Mouse (Mus musculus) liver, embryonic 12.5 days (tissue): ENCODE measurements around the gene Grik4. TPM values are rescaled to one million over a fixed set of nuclear protein-coding genes. Genes with fewer than 3 reads are reported as not detected.

Experiments
- ATAC-seq: fragments of 200-750 bp; cut with Nextera tagmentation; 2 replicates; pipeline ENCODE4 v1.8.0; 2017; ENCODE audit warnings: moderate number of reproducible peaks, mild to moderate bottlenecking, moderate library complexity
- H3K27ac ChIP-seq: fragments of 300-500 bp; sonication (generic); 2 replicates; pipeline ENCODE4 v1.5.1; 2016; ENCODE audit warnings: mild to moderate bottlenecking
- H3K27me3 ChIP-seq: fragments of 300-500 bp; sonication (generic); replicated peaks from 2 replicates; pipeline ENCODE4 v1.6.1; 2016; ENCODE audit warnings: mild to moderate bottlenecking, moderate library complexity
- H3K36me3 ChIP-seq: fragments of 300-500 bp; sonication (generic); 2 replicates; pipeline ENCODE4 v1.6.1; 2016; ENCODE audit warnings: mild to moderate bottlenecking, moderate library complexity
- H3K4me1 ChIP-seq: fragments of 300-500 bp; sonication (generic); 2 replicates; pipeline ENCODE4 v1.6.1; 2016
- H3K4me2 ChIP-seq: fragments of 300-500 bp; sonication (generic); 2 replicates; pipeline ENCODE4 v1.6.1; 2016; ENCODE audit warnings: mild to moderate bottlenecking, moderate library complexity
- H3K4me3 ChIP-seq: fragments of 300-500 bp; sonication (generic); 2 replicates; pipeline ENCODE4 v1.5.1; 2016; ENCODE audit warnings: mild to moderate bottlenecking, moderate library complexity
- H3K9ac ChIP-seq: fragments of 300-500 bp; sonication (generic); 2 replicates; pipeline ENCODE4 v1.6.1; 2016; ENCODE audit warnings: mild to moderate bottlenecking, moderate library complexity
- H3K9me3 ChIP-seq: fragments of 300-500 bp; sonication (generic); replicated peaks from 2 replicates; pipeline ENCODE4 v1.6.1; 2016; ENCODE audit warnings: mild to moderate bottlenecking, moderate library complexity
- WGBS: fragments of 180-500 bp; shearing (Covaris S2); methylation state at CpG from one replicate; pipeline ENCODE4 v1.1.7; 2016; ENCODE audit not compliant: insufficient replicate concordance; 5-methylcytosine and 5-hydroxymethylcytosine counted together
- polyA plus RNA-seq: library from polyadenylated mRNA; unstranded; fragments of >200 nt; fragmentation: Nextera tagmentation; extraction: Ambion mirVana; gene quantifications from 2 replicates; pipeline ENCODE4 v1.2.1, GENCODE M21; 2016

Grik4 gene
- polyA plus RNA-seq, 1 experiment from 2014 or later: 2.2 TPM

GRCm38 (mm10) chr9:42857756-42858155, 86.5 kb downstream of the Grik4 start:
- H3K9ac ChIP-seq: no peak overlapping the region
- no peak overlapping the region for H3K4me3 ChIP-seq
- H3K4me1 ChIP-seq: no peaks in the 10 kb centered on the region
- 63% methylated on average over 3 of the region's 3 CpGs for WGBS
- ATAC-seq: no peak
- H3K9me3 ChIP-seq: no peaks in the 10 kb centered on the region
- no peak overlapping the region for H3K4me2 ChIP-seq
- no peaks in the 10 kb centered on the region for H3K36me3 ChIP-seq
- H3K27ac ChIP-seq: no peak overlapping the region
- no peaks in the 10 kb centered on the region for H3K27me3 ChIP-seq

- H3K4me2 ChIP-seq: no peak overlapping the region
- H3K4me3 ChIP-seq: no peak overlapping the region
- ATAC-seq: no peak
- no peaks in the 10 kb centered on the region for H3K4me1 ChIP-seq
- no peak overlapping the region for H3K9ac ChIP-seq
- H3K27me3 ChIP-seq: no peaks in the 10 kb centered on the region
- WGBS: 69% methylated on average over 3 of the region's 3 CpGs
- H3K36me3 ChIP-seq: no peaks in the 10 kb centered on the region
- H3K9me3 ChIP-seq: no peaks in the 10 kb centered on the region
- no peak overlapping the region for H3K27ac ChIP-seq
Observed at GRCm38 (mm10) chr9:42853077-42853476, 91.2 kb downstream of the Grik4 start.

GRCm38 (mm10) chr9:42850063-42850462, 94.2 kb downstream of the Grik4 start:
- Histone ChIP-seq H3K9me3 (no peaks in the 10 kb centered on the region), H3K27me3 (no peaks in the 10 kb centered on the region; the same call in 1 of the 2 replicates), H3K4me3 (no peak overlapping the region), H3K4me1 (no peaks in the 10 kb centered on the region), H3K36me3 (no peaks in the 10 kb centered on the region), H3K4me2 (no peak overlapping the region), H3K9ac (no peak overlapping the region), H3K27ac (no peak overlapping the region)
- no peak for ATAC-seq
- WGBS: 71% methylated on average over 6 of the region's 6 CpGs

GRCm38 (mm10) chr9:42848061-42848460, 96.2 kb downstream of the Grik4 start:
- no peak for ATAC-seq
- H3K27ac ChIP-seq: no peak overlapping the region
- no peak overlapping the region for H3K4me3 ChIP-seq
- no peaks in the 10 kb centered on the region for H3K4me1 ChIP-seq
- H3K9me3 ChIP-seq: no peaks in the 10 kb centered on the region
- H3K9ac ChIP-seq: no peak overlapping the region
- whole genome bisulfite sequencing: 38% methylated on average over 8 of the region's 9 CpGs
- H3K27me3 ChIP-seq: no peaks in the 10 kb centered on the region; the same call in 1 of the 2 replicates
- H3K4me2 ChIP-seq: no peak overlapping the region
- H3K36me3 ChIP-seq: no peaks in the 10 kb centered on the region

GRCm38 (mm10) chr9:42846676-42847425, 97.4 kb downstream of the Grik4 start:
- no peak for ATAC-seq
- no peak overlapping the region for H3K9ac ChIP-seq
- no peaks in the 10 kb centered on the region for H3K4me1 ChIP-seq
- no peaks in the 10 kb centered on the region for H3K9me3 ChIP-seq
- H3K4me2 ChIP-seq: no peak overlapping the region
- no peak overlapping the region for H3K27ac ChIP-seq
- no peak overlapping the region for H3K4me3 ChIP-seq
- WGBS: 58% methylated on average over 10 of the region's 10 CpGs
- no peaks in the 10 kb centered on the region for H3K36me3 ChIP-seq
- H3K27me3 ChIP-seq: peaks cover 4% of the 10 kb centered on the region; the same call in 1 of the 2 replicates

GRCm38 (mm10) chr9:42846139-42846538, 98.2 kb downstream of the Grik4 start:
- Histone ChIP-seq H3K9ac (no peak overlapping the region), H3K9me3 (no peaks in the 10 kb centered on the region), H3K4me2 (no peak overlapping the region), H3K4me3 (no peak overlapping the region), H3K27me3 (peaks cover 4% of the 10 kb centered on the region; the same call in 1 of the 2 replicates), H3K27ac (no peak overlapping the region), H3K4me1 (no peaks in the 10 kb centered on the region), H3K36me3 (no peaks in the 10 kb centered on the region)
- no peak for ATAC-seq
- 27% methylated on average over 4 of the region's 4 CpGs for WGBS

- H3K4me2 ChIP-seq: no peak overlapping the region
- H3K36me3 ChIP-seq: no peaks in the 10 kb centered on the region
- H3K27me3 ChIP-seq: peaks cover 4% of the 10 kb centered on the region; the same call in 1 of the 2 replicates
- WGBS: 68% methylated on average over 5 of the region's 5 CpGs
- H3K9ac ChIP-seq: no peak overlapping the region
- H3K4me3 ChIP-seq: no peak overlapping the region
- H3K4me1 ChIP-seq: no peaks in the 10 kb centered on the region
- no peak overlapping the region for H3K27ac ChIP-seq
- no peak for ATAC-seq
- no peaks in the 10 kb centered on the region for H3K9me3 ChIP-seq
Observed at GRCm38 (mm10) chr9:42844301-42844700, 100.0 kb downstream of the Grik4 start.

- Histone ChIP-seq H3K4me3 (no peak overlapping the region), H3K9ac (no peak overlapping the region), H3K36me3 (no peaks in the 10 kb centered on the region), H3K9me3 (no peaks in the 10 kb centered on the region), H3K4me2 (no peak overlapping the region), H3K4me1 (no peaks in the 10 kb centered on the region), H3K27ac (no peak overlapping the region), H3K27me3 (0 out of 2 replicates have a peak, but pooled peaks cover 4% of the 10 kb centered on the region)
- 23% methylated on average over 5 of the region's 5 CpGs for WGBS
- ATAC-seq: no peak
Observed at GRCm38 (mm10) chr9:42838299-42838698, 106.0 kb downstream of the Grik4 start.

GRCm38 (mm10) chr9:42837498-42837897, 106.8 kb downstream of the Grik4 start:
- 30% methylated on average over 6 of the region's 6 CpGs for WGBS
- no peaks in the 10 kb centered on the region for H3K9me3 ChIP-seq
- no peaks in the 10 kb centered on the region for H3K36me3 ChIP-seq
- no peak overlapping the region for H3K4me2 ChIP-seq
- no peak overlapping the region for H3K9ac ChIP-seq
- ATAC-seq: no peak
- H3K4me1 ChIP-seq: no peaks in the 10 kb centered on the region
- H3K27me3 ChIP-seq: 0 out of 2 replicates have a peak, but pooled peaks cover 3% of the 10 kb centered on the region
- H3K4me3 ChIP-seq: no peak overlapping the region
- no peak overlapping the region for H3K27ac ChIP-seq

- Histone ChIP-seq H3K4me1 (no peaks in the 10 kb centered on the region), H3K9ac (no peak overlapping the region), H3K9me3 (no peaks in the 10 kb centered on the region), H3K4me3 (no peak overlapping the region), H3K27ac (no peak overlapping the region), H3K4me2 (no peak overlapping the region), H3K27me3 (no peaks in the 10 kb centered on the region), H3K36me3 (no peaks in the 10 kb centered on the region)
- WGBS: 64% methylated on average over 6 of the region's 6 CpGs
- ATAC-seq: no peak
Observed at GRCm38 (mm10) chr9:42831558-42831957, 112.7 kb downstream of the Grik4 start.

GRCm38 (mm10) chr9:42819247-42819646, 125.0 kb downstream of the Grik4 start:
- Histone ChIP-seq H3K4me3 (no peak overlapping the region), H3K27me3 (no peaks in the 10 kb centered on the region), H3K4me1 (no peaks in the 10 kb centered on the region), H3K9ac (no peak overlapping the region), H3K36me3 (no peaks in the 10 kb centered on the region), H3K9me3 (no peaks in the 10 kb centered on the region), H3K27ac (no peak overlapping the region), H3K4me2 (no peak overlapping the region)
- no peak for ATAC-seq
- WGBS: 43% methylated on average over 3 of the region's 3 CpGs

- no peak overlapping the region for H3K27ac ChIP-seq
- H3K9me3 ChIP-seq: no peaks in the 10 kb centered on the region
- H3K4me1 ChIP-seq: no peaks in the 10 kb centered on the region
- H3K36me3 ChIP-seq: no peaks in the 10 kb centered on the region
- H3K4me3 ChIP-seq: no peak overlapping the region
- 67% methylated on average over 1 of the region's 1 CpGs for WGBS
- H3K9ac ChIP-seq: no peak overlapping the region
- H3K4me2 ChIP-seq: no peak overlapping the region
- H3K27me3 ChIP-seq: no peaks in the 10 kb centered on the region
- no peak for ATAC-seq
Observed at GRCm38 (mm10) chr9:42816815-42817214, 127.5 kb downstream of the Grik4 start.

GRCm38 (mm10) chr9:42809146-42809545, 135.1 kb downstream of the Grik4 start:
- Histone ChIP-seq H3K27me3 (no peaks in the 10 kb centered on the region), H3K4me3 (no peak overlapping the region), H3K4me1 (no peaks in the 10 kb centered on the region), H3K27ac (no peak overlapping the region), H3K36me3 (no peaks in the 10 kb centered on the region), H3K9me3 (no peaks in the 10 kb centered on the region), H3K9ac (no peak overlapping the region), H3K4me2 (no peak overlapping the region)
- WGBS: 78% methylated on average over 3 of the region's 3 CpGs
- no peak for ATAC-seq
